ENCODE assay signal across 29 mouse cellular contexts in the genomic region with DNA sequence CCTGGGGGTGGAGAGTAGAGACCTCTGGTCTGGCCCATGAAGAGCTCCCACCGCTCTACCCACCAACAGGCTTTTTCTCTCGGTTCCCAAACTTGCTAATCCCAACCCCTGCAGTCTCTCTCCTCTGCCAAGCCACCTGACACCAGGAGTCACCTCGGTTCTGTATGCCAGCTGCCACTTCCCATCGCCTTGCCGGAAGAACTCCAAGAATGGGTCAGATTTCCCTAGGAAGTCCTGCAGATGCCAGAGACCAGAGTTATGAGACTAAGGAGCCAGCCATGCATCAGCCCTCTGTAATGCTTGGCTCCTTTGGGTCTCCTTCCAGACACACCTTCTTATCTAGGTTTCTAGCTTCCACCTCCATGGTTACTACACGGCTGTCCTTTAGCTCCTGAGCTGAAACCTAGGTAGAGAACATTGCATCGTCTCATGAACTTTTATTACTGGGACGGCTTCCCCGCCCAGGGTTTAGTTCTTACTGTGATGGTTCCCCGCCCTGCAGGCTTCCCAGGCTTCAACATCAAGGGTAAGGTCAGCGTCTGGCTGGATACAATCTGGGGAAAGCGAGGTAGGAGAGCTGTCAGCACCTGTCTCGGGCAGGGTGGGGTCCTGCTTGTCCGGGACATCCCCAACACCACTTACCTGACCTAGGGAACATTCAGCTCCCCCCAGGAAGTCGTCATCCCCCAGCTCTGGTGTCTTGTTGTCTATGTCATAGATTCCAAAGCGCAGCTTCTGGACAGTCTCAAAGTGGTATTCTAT. TPM values are rescaled to one million over a fixed set of nuclear protein-coding genes. Genes with fewer than 3 reads are reported as not detected.
DNase-seq lines count a peak whose midpoint lies in the region; ATAC-seq lines count a peak whose summit lies in the region.
"Had no signal": no experiment of that assay in that cellular context is flagged by ENCODE, and none has a peak within 500 bp of the region (broad histone marks: within the 10 kb centered on the region; RNA-seq: fewer than 3 reads in every experiment).

No protein-coding gene starts in this region.

- H3K9me3 ChIP-seq in heart, embryonic 11.5 days (replicated peaks; ENCODE audit: control insufficient read depth, low read length): no peaks in the 10 kb centered on the region
- H3K9me3 ChIP-seq in intestine, embryonic 14.5 days (ENCODE audit: control insufficient read depth, low read length): no peaks in the 10 kb centered on the region
- no peaks in the 10 kb centered on the region for H3K9me3 ChIP-seq in intestine, embryonic 15.5 days
- H3K9me3 ChIP-seq in midbrain, embryonic 10.5 days (replicated peaks): no peaks in the 10 kb centered on the region
- no peaks in the 10 kb centered on the region for H3K9me3 ChIP-seq in midbrain, embryonic 13.5 days
- H3K9me3 ChIP-seq: forebrain, embryonic 10.5 days; forebrain, embryonic 13.5 days had no signal

- H3K4me1 ChIP-seq in heart, embryonic 11.5 days (ENCODE audit: control insufficient read depth, insufficient read depth, low read length): peaks cover 25% of the 10 kb centered on the region
- H3K4me1 ChIP-seq in intestine, embryonic 14.5 days (replicated peaks; ENCODE audit: control insufficient read depth, insufficient read depth, low read length): no peaks in the 10 kb centered on the region; the same call in 1 of the 2 replicates
- H3K4me1 ChIP-seq in intestine, embryonic 15.5 days (replicated peaks): peaks cover 8% of the 10 kb centered on the region; the same call in 1 of the 2 replicates
- no peaks in the 10 kb centered on the region for H3K4me1 ChIP-seq in midbrain, embryonic 10.5 days
- H3K4me1 ChIP-seq in midbrain, embryonic 13.5 days (replicated peaks): peaks cover 16% of the 10 kb centered on the region; the same call in 1 of the 2 replicates

- DNase-seq in gastrocnemius, adult 18-20 months (ENCODE audit: low spot score): peak; percentile 56
- no peak for DNase-seq in gastrocnemius, postnatal 14 days
- DNase-seq in heart, adult 11 months: peak; percentile 82
- DNase-seq in intestine, embryonic 14.5 days (ENCODE audit: low spot score): peak; percentile 48
- peak; percentile 6 for DNase-seq in midbrain, embryonic 10.5 days (ENCODE audit: low spot score)
- DNase-seq: cerebellum, adult 11-12 months; cerebellum, adult 9-10 months; cerebellum, postnatal 14 days; heart, postnatal 10 days; heart, postnatal 4 days; kidney, adult 11 months had no signal

- ATAC-seq in heart, embryonic 11.5 days (replicated peaks; ENCODE audit: insufficient number of reproducible peaks, low FRiP score, low TSS enrichment): no peak
- no peak for ATAC-seq in intestine, embryonic 14.5 days (replicated peaks; ENCODE audit: low FRiP score, low TSS enrichment, low read depth)
- ATAC-seq in intestine, embryonic 15.5 days: no peak
- ATAC-seq in midbrain, embryonic 13.5 days: no peak
- ATAC-seq: activated CD4-positive, CD25-positive, alpha-beta regulatory T cell, adult 4 months; forebrain, embryonic 13.5 days; forebrain, embryonic 16.5 days; hindbrain, postnatal 0 days; inflammation-experienced regulatory T-cells, adult 6 months had no signal

- no peak overlapping the region for H3K4me3 ChIP-seq in heart, embryonic 11.5 days (ENCODE audit: low read depth, low read length)
- no peak overlapping the region for H3K4me3 ChIP-seq in intestine, embryonic 14.5 days (ENCODE audit: low read depth, low read length)
- no peak overlapping the region for H3K4me3 ChIP-seq in intestine, embryonic 15.5 days (replicated peaks)
- H3K4me3 ChIP-seq in midbrain, embryonic 10.5 days: no peak overlapping the region
- H3K4me3 ChIP-seq in midbrain, embryonic 13.5 days (replicated peaks): no peak overlapping the region
- H3K4me3 ChIP-seq: forebrain, embryonic 10.5 days; forebrain, embryonic 13.5 days had no signal

- intact Hi-C loops in gastrocnemius, postnatal 14 days (cut with DNase I; ENCODE audit: low total_unique reads): no loop called here

- H3K4me2 ChIP-seq in heart, embryonic 11.5 days: no peak overlapping the region
- no peak overlapping the region for H3K4me2 ChIP-seq in intestine, embryonic 14.5 days (ENCODE audit: low read length)
- H3K4me2 ChIP-seq in intestine, embryonic 15.5 days (replicated peaks): no peak overlapping the region
- no peak overlapping the region for H3K4me2 ChIP-seq in midbrain, embryonic 13.5 days (replicated peaks)
- H3K4me2 ChIP-seq: forebrain, embryonic 13.5 days; hindbrain, embryonic 14.5 days had no signal

- H3K9ac ChIP-seq in heart, embryonic 11.5 days (ENCODE audit: low read depth, low read length): no peak overlapping the region
- H3K9ac ChIP-seq in intestine, embryonic 14.5 days (ENCODE audit: low read length): no peak overlapping the region
- H3K9ac ChIP-seq in intestine, embryonic 15.5 days: no peak overlapping the region
- no peak overlapping the region for H3K9ac ChIP-seq in midbrain, embryonic 13.5 days (replicated peaks)
- H3K9ac ChIP-seq: forebrain, embryonic 13.5 days; hindbrain, embryonic 14.5 days had no signal

- no peaks in the 10 kb centered on the region for H3K27me3 ChIP-seq in heart, embryonic 11.5 days (ENCODE audit: control insufficient read depth, insufficient read depth, low read length)
- no peaks in the 10 kb centered on the region for H3K27me3 ChIP-seq in intestine, embryonic 14.5 days (replicated peaks; ENCODE audit: control insufficient read depth, insufficient read depth, low read length)
- no peaks in the 10 kb centered on the region for H3K27me3 ChIP-seq in intestine, embryonic 15.5 days (replicated peaks)
- H3K27me3 ChIP-seq in midbrain, embryonic 10.5 days (ENCODE audit: low read depth, poor library complexity, severe bottlenecking): no peaks in the 10 kb centered on the region
- H3K27me3 ChIP-seq in midbrain, embryonic 13.5 days: no peaks in the 10 kb centered on the region
- H3K27me3 ChIP-seq: forebrain, embryonic 13.5 days had no signal

- H3K36me3 ChIP-seq in heart, embryonic 11.5 days (ENCODE audit: control insufficient read depth, insufficient read depth, low read length): peaks cover 37% of the 10 kb centered on the region
- peaks cover 57% of the 10 kb centered on the region for H3K36me3 ChIP-seq in intestine, embryonic 14.5 days (ENCODE audit: control insufficient read depth, insufficient read depth, low read length)
- peaks cover 40% of the 10 kb centered on the region for H3K36me3 ChIP-seq in intestine, embryonic 15.5 days
- H3K36me3 ChIP-seq in midbrain, embryonic 10.5 days: peaks cover 61% of the 10 kb centered on the region
- peaks cover 58% of the 10 kb centered on the region for H3K36me3 ChIP-seq in midbrain, embryonic 13.5 days

- H3K27ac ChIP-seq in heart, embryonic 11.5 days (ENCODE audit: low read depth, low read length): no peak overlapping the region
- no peak overlapping the region for H3K27ac ChIP-seq in intestine, embryonic 14.5 days (ENCODE audit: low read depth)
- no peak overlapping the region for H3K27ac ChIP-seq in intestine, embryonic 15.5 days
- H3K27ac ChIP-seq in midbrain, embryonic 10.5 days (replicated peaks): no peak overlapping the region
- H3K27ac ChIP-seq in midbrain, embryonic 13.5 days: no peak overlapping the region
- H3K27ac ChIP-seq: forebrain, embryonic 10.5 days; forebrain, embryonic 13.5 days; hindbrain, embryonic 14.5 days; hindbrain, postnatal 0 days had no signal

- WGBS in heart, embryonic 11.5 days (ENCODE audit: insufficient replicate concordance): 88% methylated on average over 16 of the region's 16 CpGs
- WGBS in intestine, embryonic 14.5 days: 85% methylated on average over 16 of the region's 16 CpGs
- WGBS in intestine, embryonic 15.5 days: 85% methylated on average over 16 of the region's 16 CpGs
- WGBS in midbrain, embryonic 10.5 days: 94% methylated on average over 16 of the region's 16 CpGs
- 94% methylated on average over 16 of the region's 16 CpGs for WGBS in midbrain, embryonic 13.5 days

RNA-seq across cellular contexts. Expression of a gene that starts 13.6 kb away (rescaled TPM):
- under 1 TPM; 0.36 to 0.91 TPM for total RNA-seq in gastrocnemius, adult 18-20 months (2021)
- under 1 TPM; 0.57 to 0.86 TPM for total RNA-seq in gastrocnemius, postnatal 14 days (2021)
- polyA plus RNA-seq in heart, embryonic 11.5 days (2014; fragmentation: Nextera tagmentation; extraction: Ambion mirVana): 2.4 and 3.3 TPM in 2 replicates
- polyA plus RNA-seq in intestine, embryonic 14.5 days (2014; fragmentation: Nextera tagmentation; extraction: Ambion mirVana): 3.0 and 4.0 TPM in 2 replicates
- 2.8 and 2.9 TPM in 2 replicates for polyA plus RNA-seq in intestine, embryonic 15.5 days (2015; fragmentation: Nextera tagmentation; extraction: Ambion mirVana)
- 6.1 and 6.5 TPM in 2 replicates for polyA plus RNA-seq in midbrain, embryonic 10.5 days (2016; fragmentation: Nextera tagmentation; extraction: Ambion mirVana)
- polyA plus RNA-seq in midbrain, embryonic 13.5 days (2015; fragmentation: Nextera tagmentation; extraction: Ambion mirVana): 6.0 TPM in 2 replicates
- polyA plus RNA-seq: activated CD4-positive, CD25-positive, alpha-beta regulatory T cell, adult 4 months had no signal

RNA-seq across cellular contexts. Expression of a gene that starts 25.9 kb away (rescaled TPM):
- not detected for total RNA-seq in gastrocnemius, adult 18-20 months (2021)
- total RNA-seq in gastrocnemius, postnatal 14 days (2021): not detected
- not detected in 2 replicates for polyA plus RNA-seq in heart, embryonic 11.5 days (2014; fragmentation: Nextera tagmentation; extraction: Ambion mirVana)
- 0.05 and 0.17 TPM in 2 replicates for polyA plus RNA-seq in intestine, embryonic 14.5 days (2014; fragmentation: Nextera tagmentation; extraction: Ambion mirVana)
- polyA plus RNA-seq in intestine, embryonic 15.5 days (2015; fragmentation: Nextera tagmentation; extraction: Ambion mirVana): 0.03 and 0.08 TPM in 2 replicates
- 0.04 and 0.16 TPM in 2 replicates for polyA plus RNA-seq in midbrain, embryonic 10.5 days (2016; fragmentation: Nextera tagmentation; extraction: Ambion mirVana)
- polyA plus RNA-seq in midbrain, embryonic 13.5 days (2015; fragmentation: Nextera tagmentation; extraction: Ambion mirVana): not detected in 2 replicates
- total RNA-seq: adrenal gland, adult 8-10 months; adrenal gland, postnatal 25 days; gastrocnemius, adult 8-10 months; granulocyte monocyte progenitor cell, adult 5-6 weeks; heart, adult 8-10 months; heart, postnatal 10 days; heart, postnatal 4 days; hindbrain, postnatal 0 days had no signal
- polyA plus RNA-seq: activated CD4-positive, CD25-positive, alpha-beta regulatory T cell, adult 4 months; embryonic facial prominence, embryonic 14.5 days; forebrain, embryonic 10.5 days; forebrain, embryonic 13.5 days; forebrain, embryonic 16.5 days; heart, embryonic 14.5 days; hindbrain, embryonic 11.5 days; hindbrain, embryonic 14.5 days; hindbrain, postnatal 0 days; inflammation-experienced regulatory T-cells, adult 6 months had no signal

RNA-seq across cellular contexts. Expression of a gene that starts 33.2 kb away (rescaled TPM):
- 1 to 10 TPM; 7.4 to 9.5 TPM for total RNA-seq in gastrocnemius, adult 18-20 months (2021)
- 10 to 100 TPM; 11.3 to 16.0 TPM for total RNA-seq in gastrocnemius, postnatal 14 days (2021)
- 29.5 and 35.7 TPM in 2 replicates for polyA plus RNA-seq in heart, embryonic 11.5 days (2014; fragmentation: Nextera tagmentation; extraction: Ambion mirVana)
- 46.2 and 50.3 TPM in 2 replicates for polyA plus RNA-seq in intestine, embryonic 14.5 days (2014; fragmentation: Nextera tagmentation; extraction: Ambion mirVana)
- polyA plus RNA-seq in intestine, embryonic 15.5 days (2015; fragmentation: Nextera tagmentation; extraction: Ambion mirVana): 48.0 and 48.9 TPM in 2 replicates
- 58.9 and 67.0 TPM in 2 replicates for polyA plus RNA-seq in midbrain, embryonic 10.5 days (2016; fragmentation: Nextera tagmentation; extraction: Ambion mirVana)
- 34.2 and 36.4 TPM in 2 replicates for polyA plus RNA-seq in midbrain, embryonic 13.5 days (2015; fragmentation: Nextera tagmentation; extraction: Ambion mirVana)

RNA-seq across cellular contexts. Expression of a gene that starts 33.2 kb away (rescaled TPM):
- 1 to 10 TPM; 5.5 to 7.0 TPM for total RNA-seq in gastrocnemius, adult 18-20 months (2021)
- total RNA-seq in gastrocnemius, postnatal 14 days (2021): 1 to 10 TPM; 8.2 to 8.3 TPM
- 22.3 and 25.8 TPM in 2 replicates for polyA plus RNA-seq in heart, embryonic 11.5 days (2014; fragmentation: Nextera tagmentation; extraction: Ambion mirVana)
- 29.1 and 31.6 TPM in 2 replicates for polyA plus RNA-seq in intestine, embryonic 14.5 days (2014; fragmentation: Nextera tagmentation; extraction: Ambion mirVana)
- 17.8 and 25.8 TPM in 2 replicates for polyA plus RNA-seq in intestine, embryonic 15.5 days (2015; fragmentation: Nextera tagmentation; extraction: Ambion mirVana)
- polyA plus RNA-seq in midbrain, embryonic 10.5 days (2016; fragmentation: Nextera tagmentation; extraction: Ambion mirVana): 43.9 and 47.2 TPM in 2 replicates
- 33.3 and 33.9 TPM in 2 replicates for polyA plus RNA-seq in midbrain, embryonic 13.5 days (2015; fragmentation: Nextera tagmentation; extraction: Ambion mirVana)

RNA-seq across cellular contexts. Expression of a gene that starts 48.3 kb away (rescaled TPM):
- total RNA-seq in gastrocnemius, adult 18-20 months (2021): 1 to 10 TPM; 3.0 to 5.8 TPM
- 1 to 10 TPM; 4.4 to 9.5 TPM for total RNA-seq in gastrocnemius, postnatal 14 days (2021)
- polyA plus RNA-seq in heart, embryonic 11.5 days (2014; fragmentation: Nextera tagmentation; extraction: Ambion mirVana): 11.6 and 14.1 TPM in 2 replicates
- 13.3 and 13.6 TPM in 2 replicates for polyA plus RNA-seq in intestine, embryonic 14.5 days (2014; fragmentation: Nextera tagmentation; extraction: Ambion mirVana)
- polyA plus RNA-seq in intestine, embryonic 15.5 days (2015; fragmentation: Nextera tagmentation; extraction: Ambion mirVana): 11.8 and 15.7 TPM in 2 replicates
- 19.1 and 27.3 TPM in 2 replicates for polyA plus RNA-seq in midbrain, embryonic 10.5 days (2016; fragmentation: Nextera tagmentation; extraction: Ambion mirVana)
- 23.0 and 28.4 TPM in 2 replicates for polyA plus RNA-seq in midbrain, embryonic 13.5 days (2015; fragmentation: Nextera tagmentation; extraction: Ambion mirVana)
